Mouse (Mus musculus): ENCODE results near the gene Cib1. TPM values are rescaled to one million over a fixed set of nuclear protein-coding genes. Genes with fewer than 3 reads are reported as not detected.

Gene Cib1
- polyA plus RNA-seq, 1 experiment from 2014 or later = 65.6 TPM

DNA sequence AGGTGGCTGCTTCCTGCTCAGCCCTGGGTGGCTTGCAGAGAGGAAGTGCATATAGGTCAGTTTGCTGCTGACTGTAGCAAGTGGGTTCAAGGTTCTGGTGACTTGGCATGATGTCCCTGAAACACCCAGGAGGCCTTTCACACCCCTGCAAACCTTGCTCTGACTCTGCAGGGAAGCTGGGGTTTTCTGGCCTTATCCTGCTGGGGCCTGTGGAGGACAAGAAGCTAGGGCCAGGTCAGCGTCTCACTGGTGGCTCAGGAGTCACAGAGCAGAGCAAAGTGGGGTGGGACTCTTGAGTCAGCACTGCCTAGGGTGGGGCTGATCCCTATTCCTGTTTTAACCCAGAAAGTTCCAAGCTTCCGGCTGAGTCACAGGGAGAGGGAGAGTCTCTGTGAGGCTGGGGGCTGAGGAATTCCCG is 25.3 kb downstream of the Cib1 start:
- H3K4me2 ChIP-seq (ENCODE audit: low read depth, low read length) = peak overlapping the region; percentile 5; the same call in 1 of the 2 replicates
- peak overlapping the region; percentile 85 for H3K27ac ChIP-seq (ENCODE audit: low read length)
- no peak for ATAC-seq (replicated peaks; ENCODE audit: extremely low read depth, insufficient read depth, low FRiP score)
- peak overlapping the region; percentile 55 for H3K9ac ChIP-seq (ENCODE audit: low read length)
- no peaks in the 10 kb centered on the region for H3K9me3 ChIP-seq (replicated peaks; ENCODE audit: control insufficient read depth, low read length)
- peaks cover 61% of the 10 kb centered on the region for H3K4me1 ChIP-seq (ENCODE audit: control insufficient read depth, insufficient read depth, low read length)
- H3K4me3 ChIP-seq (ENCODE audit: low read length) = no peak overlapping the region
- 51% methylated on average over 3 of the region's 3 CpGs for WGBS
- no peaks in the 10 kb centered on the region for H3K27me3 ChIP-seq (ENCODE audit: control insufficient read depth, insufficient read depth, low read length)
- no peaks in the 10 kb centered on the region for H3K36me3 ChIP-seq (ENCODE audit: control insufficient read depth, insufficient read depth)

DNA sequence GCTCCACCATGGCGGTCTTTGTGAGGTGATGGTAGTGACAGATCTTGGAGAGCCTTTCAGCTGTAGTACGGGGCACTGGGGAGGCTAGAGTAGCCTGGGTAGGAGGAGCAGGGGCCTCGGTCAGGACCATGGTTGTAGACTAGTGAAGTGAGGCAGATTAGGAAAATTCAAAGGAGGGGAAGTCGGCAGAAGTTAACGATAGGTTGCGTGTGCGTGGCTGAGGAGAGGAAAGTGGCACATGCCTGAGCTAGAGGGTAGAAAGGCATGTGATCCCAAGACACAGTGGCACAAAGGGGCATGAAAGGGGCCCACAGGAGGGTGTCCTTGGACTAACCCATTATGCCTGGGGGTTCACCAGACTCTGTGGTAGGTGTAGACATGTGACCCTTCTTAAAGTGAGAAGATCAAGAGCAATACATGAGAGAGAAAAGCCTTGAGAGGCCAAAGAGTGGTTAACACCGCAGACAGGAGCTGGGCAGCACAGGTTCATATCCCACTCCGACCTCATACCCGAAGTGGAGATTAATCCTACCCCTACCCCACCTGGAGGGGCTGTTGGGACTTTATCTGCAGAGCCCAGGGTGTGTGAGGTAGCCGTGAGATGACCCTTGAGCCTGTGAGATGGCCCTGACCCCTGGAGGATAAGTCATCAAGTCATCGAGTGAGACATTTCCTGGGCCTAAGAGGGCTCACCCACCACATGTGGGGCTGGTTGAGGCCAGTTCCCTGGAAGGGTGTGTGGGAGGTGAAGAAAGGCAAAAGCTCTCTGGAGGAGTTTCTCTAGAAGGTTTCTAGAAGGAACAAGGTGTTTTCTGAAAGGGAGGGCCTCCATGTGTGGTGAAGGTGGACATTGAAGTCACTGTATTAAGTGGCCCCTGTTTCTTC is 26.7 kb downstream of the Cib1 start:
- no peak overlapping the region for H3K27ac ChIP-seq (ENCODE audit: low read length)
- H3K9me3 ChIP-seq (replicated peaks; ENCODE audit: control insufficient read depth, low read length) = no peaks in the 10 kb centered on the region
- H3K27me3 ChIP-seq (ENCODE audit: control insufficient read depth, insufficient read depth, low read length) = no peaks in the 10 kb centered on the region
- H3K4me2 ChIP-seq (ENCODE audit: low read depth, low read length) = no peak overlapping the region
- ATAC-seq (replicated peaks; ENCODE audit: extremely low read depth, insufficient read depth, low FRiP score) = no peak
- H3K9ac ChIP-seq (ENCODE audit: low read length) = 0 out of 2 replicates have a peak overlapping the region, but pooled peaks have one; percentile 15
- H3K4me3 ChIP-seq (ENCODE audit: low read length) = no peak overlapping the region
- 76% methylated on average over 12 of the region's 12 CpGs for WGBS
- H3K4me1 ChIP-seq (ENCODE audit: control insufficient read depth, insufficient read depth, low read length) = peaks cover 61% of the 10 kb centered on the region
- H3K36me3 ChIP-seq (ENCODE audit: control insufficient read depth, insufficient read depth) = no peaks in the 10 kb centered on the region

DNA sequence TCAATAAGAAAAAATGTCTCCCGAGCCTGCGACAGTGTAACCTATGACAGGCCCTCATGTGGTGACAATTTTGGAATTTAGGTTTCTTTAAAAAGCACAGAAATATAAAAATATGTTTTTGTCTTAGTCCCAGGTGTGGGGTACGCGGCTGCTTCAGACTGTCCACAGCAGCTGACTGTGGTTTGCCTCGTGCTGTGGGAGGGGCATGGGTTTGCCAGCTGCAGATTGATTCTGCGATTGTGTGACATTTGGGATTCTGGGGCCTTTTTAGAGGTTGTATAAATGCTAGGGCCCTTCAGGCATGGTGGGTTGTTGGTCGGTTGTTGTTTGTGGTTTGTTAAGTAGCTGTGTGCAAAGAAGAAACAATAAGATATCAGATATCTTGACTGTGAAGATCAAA is 27.7 kb downstream of the Cib1 start:
- no peaks in the 10 kb centered on the region for H3K36me3 ChIP-seq (ENCODE audit: control insufficient read depth, insufficient read depth)
- no peak overlapping the region for H3K9ac ChIP-seq (ENCODE audit: low read length)
- WGBS = 83% methylated on average over 7 of the region's 7 CpGs
- no peak overlapping the region for H3K4me2 ChIP-seq (ENCODE audit: low read depth, low read length)
- no peaks in the 10 kb centered on the region for H3K9me3 ChIP-seq (replicated peaks; ENCODE audit: control insufficient read depth, low read length)
- no peaks in the 10 kb centered on the region for H3K27me3 ChIP-seq (ENCODE audit: control insufficient read depth, insufficient read depth, low read length)
- H3K4me3 ChIP-seq (ENCODE audit: low read length) = no peak overlapping the region
- H3K4me1 ChIP-seq (ENCODE audit: control insufficient read depth, insufficient read depth, low read length) = peaks cover 55% of the 10 kb centered on the region
- no peak for ATAC-seq (replicated peaks; ENCODE audit: extremely low read depth, insufficient read depth, low FRiP score)
- H3K27ac ChIP-seq (ENCODE audit: low read length) = no peak overlapping the region

DNA sequence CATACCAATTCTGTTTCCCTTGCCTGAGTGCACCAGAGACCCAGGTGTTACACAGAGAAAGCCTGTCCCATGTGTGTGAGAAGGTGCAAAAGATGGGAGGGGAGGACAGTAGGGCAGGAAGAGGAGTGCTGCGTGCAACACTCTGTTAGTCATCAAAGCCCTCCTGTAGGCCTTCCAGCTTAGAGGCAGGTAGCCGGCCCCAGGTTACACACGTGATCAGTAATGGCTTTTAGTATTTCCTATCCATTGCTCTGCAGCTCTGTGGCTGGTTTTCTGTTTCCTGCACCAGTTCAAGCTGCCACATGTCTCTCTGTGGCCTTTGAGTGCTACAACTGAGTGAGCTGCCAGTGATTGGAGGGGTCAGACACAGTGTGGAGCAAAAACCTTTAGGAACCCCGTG is 28.3 kb downstream of the Cib1 start:
- Histone ChIP-seq H3K4me3 (ENCODE audit: low read length) (no peak overlapping the region), H3K36me3 (ENCODE audit: control insufficient read depth, insufficient read depth) (no peaks in the 10 kb centered on the region), H3K4me2 (ENCODE audit: low read depth, low read length) (no peak overlapping the region), H3K27ac (ENCODE audit: low read length) (no peak overlapping the region), H3K27me3 (ENCODE audit: control insufficient read depth, insufficient read depth, low read length) (no peaks in the 10 kb centered on the region), H3K9me3 (replicated peaks; ENCODE audit: control insufficient read depth, low read length) (no peaks in the 10 kb centered on the region), H3K9ac (ENCODE audit: low read length) (no peak overlapping the region), H3K4me1 (ENCODE audit: control insufficient read depth, insufficient read depth, low read length) (peaks cover 54% of the 10 kb centered on the region)
- 72% methylated on average over 4 of the region's 4 CpGs for WGBS
- no peak for ATAC-seq (replicated peaks; ENCODE audit: extremely low read depth, insufficient read depth, low FRiP score)

DNA sequence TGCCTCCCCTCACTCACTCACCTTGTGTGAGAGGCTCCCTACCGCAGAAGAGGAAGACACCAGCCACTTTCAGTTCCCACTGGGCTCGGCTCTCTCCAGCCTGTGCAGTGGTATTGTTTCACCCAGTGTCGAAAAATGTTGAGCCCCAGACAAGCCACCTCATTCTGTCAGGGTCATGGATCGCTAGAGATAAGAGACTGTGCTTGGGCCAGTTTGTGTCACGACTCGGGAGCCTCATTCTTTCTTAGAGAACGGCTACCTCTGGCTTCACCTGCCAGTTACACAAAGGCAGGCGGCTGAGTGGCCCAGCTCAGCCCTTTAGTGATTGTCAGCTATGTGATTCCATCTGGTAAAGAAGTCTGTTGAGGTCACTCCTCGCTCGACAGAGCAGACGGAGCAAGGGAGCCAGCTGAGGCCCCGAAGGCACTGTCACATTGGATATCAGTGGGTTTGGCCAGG is 28.9 kb downstream of the Cib1 start:
- no peak overlapping the region for H3K4me3 ChIP-seq (ENCODE audit: low read length)
- no peak overlapping the region for H3K27ac ChIP-seq (ENCODE audit: low read length)
- no peaks in the 10 kb centered on the region for H3K36me3 ChIP-seq (ENCODE audit: control insufficient read depth, insufficient read depth)
- 49% methylated on average over 12 of the region's 12 CpGs for WGBS
- no peak overlapping the region for H3K9ac ChIP-seq (ENCODE audit: low read length)
- H3K9me3 ChIP-seq (replicated peaks; ENCODE audit: control insufficient read depth, low read length) = no peaks in the 10 kb centered on the region
- H3K4me2 ChIP-seq (ENCODE audit: low read depth, low read length) = no peak overlapping the region
- H3K4me1 ChIP-seq (ENCODE audit: control insufficient read depth, insufficient read depth, low read length) = peaks cover 52% of the 10 kb centered on the region
- no peaks in the 10 kb centered on the region for H3K27me3 ChIP-seq (ENCODE audit: control insufficient read depth, insufficient read depth, low read length)
- no peak for ATAC-seq (replicated peaks; ENCODE audit: extremely low read depth, insufficient read depth, low FRiP score)

DNA sequence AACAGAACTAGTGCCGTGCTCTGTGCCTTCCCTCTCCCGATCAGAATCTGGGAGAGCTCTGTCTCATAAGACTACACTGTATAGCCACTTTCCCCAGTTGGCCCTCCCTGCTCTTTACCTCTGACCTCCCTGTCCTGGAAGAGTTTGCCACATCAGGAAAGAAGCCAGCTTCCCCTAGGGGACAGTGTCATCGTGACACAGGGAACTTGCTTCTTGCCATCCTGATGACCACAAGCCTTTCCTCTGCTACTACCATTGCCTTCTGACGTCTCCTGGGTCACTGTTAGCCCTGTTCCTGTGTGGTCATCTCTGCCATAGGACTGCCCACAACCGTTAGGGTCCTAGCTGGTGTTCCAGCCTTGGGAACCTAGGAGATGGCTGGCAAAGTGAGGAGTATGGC is 29.7 kb downstream of the Cib1 start:
- no peaks in the 10 kb centered on the region for H3K9me3 ChIP-seq (replicated peaks; ENCODE audit: control insufficient read depth, low read length)
- peaks cover 45% of the 10 kb centered on the region for H3K4me1 ChIP-seq (ENCODE audit: control insufficient read depth, insufficient read depth, low read length)
- H3K4me3 ChIP-seq (ENCODE audit: low read length) = no peak overlapping the region
- no peak overlapping the region for H3K4me2 ChIP-seq (ENCODE audit: low read depth, low read length)
- 73% methylated on average over 5 of the region's 5 CpGs for WGBS
- H3K27ac ChIP-seq (ENCODE audit: low read length) = no peak overlapping the region
- ATAC-seq (replicated peaks; ENCODE audit: extremely low read depth, insufficient read depth, low FRiP score) = no peak
- no peaks in the 10 kb centered on the region for H3K27me3 ChIP-seq (ENCODE audit: control insufficient read depth, insufficient read depth, low read length)
- H3K9ac ChIP-seq (ENCODE audit: low read length) = no peak overlapping the region
- H3K36me3 ChIP-seq (ENCODE audit: control insufficient read depth, insufficient read depth) = no peaks in the 10 kb centered on the region

DNA sequence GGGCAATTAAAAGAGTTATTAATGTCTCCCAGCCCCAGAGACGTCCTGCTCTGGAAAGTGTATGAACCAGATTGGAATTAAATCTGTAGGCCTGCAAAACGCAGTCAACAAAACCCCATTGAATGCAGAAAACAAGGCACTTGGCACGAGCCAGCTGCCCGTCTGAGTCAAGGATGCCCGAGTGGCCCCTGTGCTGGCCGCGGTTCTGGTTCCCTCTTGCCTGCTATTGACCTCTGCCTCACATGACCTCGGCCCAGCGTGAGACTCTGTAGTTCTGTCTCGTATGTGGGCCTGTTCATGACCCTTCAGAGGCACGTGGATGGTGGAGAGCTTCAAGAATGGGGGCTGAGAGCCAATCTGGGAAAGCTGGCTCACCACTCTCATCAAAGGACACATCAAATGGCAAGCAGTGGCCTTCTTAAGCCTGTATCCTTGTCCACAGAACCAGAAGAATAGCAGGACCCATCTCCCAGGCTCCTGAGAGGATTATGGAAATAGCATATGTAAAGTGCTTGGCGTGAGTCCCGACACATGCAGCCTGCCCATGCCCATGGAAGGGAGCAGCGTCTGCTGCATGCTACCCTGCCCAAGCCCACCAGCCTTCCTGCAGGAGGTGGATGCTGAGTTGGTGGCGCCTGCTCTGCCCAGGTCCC is 30.6 kb downstream of the Cib1 start:
- Histone ChIP-seq H3K4me3 (ENCODE audit: low read length) (no peak overlapping the region), H3K36me3 (ENCODE audit: control insufficient read depth, insufficient read depth) (no peaks in the 10 kb centered on the region), H3K9me3 (replicated peaks; ENCODE audit: control insufficient read depth, low read length) (no peaks in the 10 kb centered on the region), H3K4me2 (ENCODE audit: low read depth, low read length) (no peak overlapping the region), H3K27me3 (ENCODE audit: control insufficient read depth, insufficient read depth, low read length) (no peaks in the 10 kb centered on the region), H3K4me1 (ENCODE audit: control insufficient read depth, insufficient read depth, low read length) (peaks cover 44% of the 10 kb centered on the region), H3K9ac (ENCODE audit: low read length) (no peak overlapping the region), H3K27ac (ENCODE audit: low read length) (no peak overlapping the region)
- WGBS = 88% methylated on average over 15 of the region's 15 CpGs
- no peak for ATAC-seq (replicated peaks; ENCODE audit: extremely low read depth, insufficient read depth, low FRiP score)

DNA sequence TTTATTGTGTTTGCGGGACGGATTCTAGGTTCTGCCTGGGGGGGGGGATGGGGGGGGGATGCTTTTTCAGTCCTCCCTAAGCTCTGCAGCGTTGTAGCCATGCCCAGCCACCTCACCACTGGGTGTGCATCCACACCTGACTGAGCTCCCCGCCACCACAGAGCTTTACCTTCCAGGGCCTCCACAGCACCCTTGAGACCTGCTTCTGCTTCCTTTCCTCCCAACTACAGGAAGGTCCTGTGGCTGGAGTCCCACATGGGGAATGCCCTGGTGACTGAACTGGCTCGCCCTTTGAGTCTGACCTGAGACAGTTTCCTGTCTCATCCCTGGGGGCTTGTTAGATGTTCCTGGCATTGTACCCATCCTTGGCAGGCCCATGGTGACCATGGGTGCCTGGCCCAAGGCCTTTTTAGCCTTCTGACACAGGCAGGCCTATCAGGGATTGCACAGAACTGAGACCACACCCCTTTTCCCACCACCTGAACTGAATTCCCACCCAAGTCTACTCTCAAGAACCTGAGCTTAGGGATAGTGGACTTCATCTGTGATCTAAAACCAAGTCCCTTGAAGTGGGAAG is 31.6 kb downstream of the Cib1 start:
- Histone ChIP-seq H3K4me2 (ENCODE audit: low read depth, low read length) (no peak overlapping the region), H3K36me3 (ENCODE audit: control insufficient read depth, insufficient read depth) (no peaks in the 10 kb centered on the region), H3K9ac (ENCODE audit: low read length) (no peak overlapping the region), H3K27me3 (ENCODE audit: control insufficient read depth, insufficient read depth, low read length) (no peaks in the 10 kb centered on the region), H3K4me1 (ENCODE audit: control insufficient read depth, insufficient read depth, low read length) (peaks cover 36% of the 10 kb centered on the region), H3K9me3 (replicated peaks; ENCODE audit: control insufficient read depth, low read length) (no peaks in the 10 kb centered on the region), H3K27ac (ENCODE audit: low read length) (no peak overlapping the region), H3K4me3 (ENCODE audit: low read length) (no peak overlapping the region)
- no peak for ATAC-seq (replicated peaks; ENCODE audit: extremely low read depth, insufficient read depth, low FRiP score)
- 85% methylated on average over 5 of the region's 5 CpGs for WGBS

DNA sequence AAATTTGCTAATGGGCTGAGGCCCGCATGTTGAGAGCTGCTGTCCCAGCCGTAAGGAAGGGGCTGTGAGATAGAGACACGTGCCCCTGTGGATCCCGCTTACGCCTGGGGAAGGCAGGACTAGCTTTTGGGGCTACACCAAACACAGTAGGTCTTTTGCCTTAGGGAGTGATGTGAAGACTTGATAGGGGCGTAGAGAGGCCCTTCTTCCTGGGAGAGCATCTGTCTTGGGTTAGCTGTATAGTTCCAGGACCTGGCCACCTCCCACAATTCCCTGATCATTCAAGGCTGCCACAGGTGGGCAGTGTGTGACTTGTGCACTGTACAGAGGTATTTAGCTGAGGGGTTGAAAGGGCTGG is 32.0 kb downstream of the Cib1 start:
- H3K4me1 ChIP-seq (ENCODE audit: control insufficient read depth, insufficient read depth, low read length) = peaks cover 31% of the 10 kb centered on the region
- no peak overlapping the region for H3K4me3 ChIP-seq (ENCODE audit: low read length)
- H3K36me3 ChIP-seq (ENCODE audit: control insufficient read depth, insufficient read depth) = no peaks in the 10 kb centered on the region
- ATAC-seq (replicated peaks; ENCODE audit: extremely low read depth, insufficient read depth, low FRiP score) = no peak
- no peaks in the 10 kb centered on the region for H3K27me3 ChIP-seq (ENCODE audit: control insufficient read depth, insufficient read depth, low read length)
- no peaks in the 10 kb centered on the region for H3K9me3 ChIP-seq (replicated peaks; ENCODE audit: control insufficient read depth, low read length)
- no peak overlapping the region for H3K9ac ChIP-seq (ENCODE audit: low read length)
- H3K27ac ChIP-seq (ENCODE audit: low read length) = no peak overlapping the region
- 90% methylated on average over 6 of the region's 6 CpGs for WGBS
- no peak overlapping the region for H3K4me2 ChIP-seq (ENCODE audit: low read depth, low read length)
